Mouse (Mus musculus) brain, embryonic 18.5 days (tissue): ENCODE measurements around the gene Fxyd3.
A peak's percentile ranks its signal among the peaks of the same experiment; 100 is the strongest.

ENCODE experiments used
- DNase-seq: peaks from one replicate; pipeline ENCODE4 v3.0.0-alpha.2; 2012; ENCODE audit warnings: low read depth, low spot score

The Fxyd3 gene

GRCm38 (mm10) chr7:31098697-31099611 lies 22.4 kb upstream of the Fxyd3 start:
- DNase-seq: no peak

GRCm38 (mm10) chr7:31097583-31098248 lies 21.2 kb upstream of the Fxyd3 start:
- DNase-seq: peak; percentile 74

GRCm38 (mm10) chr7:31096892-31097564 lies 20.5 kb upstream of the Fxyd3 start:
- DNase-seq: no peak

GRCm38 (mm10) chr7:31094774-31095501 lies 18.4 kb upstream of the Fxyd3 start:
- DNase-seq: no peak

GRCm38 (mm10) chr7:31089721-31090120 lies 13.2 kb upstream of the Fxyd3 start:
- DNase-seq: no peak

- no peak for DNase-seq
These were observed 11.7 kb upstream of the Fxyd3 start for GRCm38 (mm10) chr7:31088206-31088605.

GRCm38 (mm10) chr7:31087262-31087661 lies 10.8 kb upstream of the Fxyd3 start:
- DNase-seq: no peak

- no peak for DNase-seq
These were observed 9.8 kb upstream of the Fxyd3 start for GRCm38 (mm10) chr7:31086175-31086755.

GRCm38 (mm10) chr7:31085171-31085570 lies 8.7 kb upstream of the Fxyd3 start:
- DNase-seq: no peak

GRCm38 (mm10) chr7:31084140-31084539 lies 7.6 kb upstream of the Fxyd3 start:
- no peak for DNase-seq

- no peak for DNase-seq
These were observed 6.5 kb upstream of the Fxyd3 start for GRCm38 (mm10) chr7:31082831-31083588.

- DNase-seq: no peak
These were observed 5.6 kb upstream of the Fxyd3 start for GRCm38 (mm10) chr7:31082106-31082505.

- no peak for DNase-seq
These were observed 4.6 kb upstream of the Fxyd3 start for GRCm38 (mm10) chr7:31081106-31081505.

- DNase-seq: no peak
These were observed 4.1 kb upstream of the Fxyd3 start for GRCm38 (mm10) chr7:31080611-31081010.

GRCm38 (mm10) chr7:31079670-31080069 lies 3.2 kb upstream of the Fxyd3 start:
- DNase-seq: no peak

GRCm38 (mm10) chr7:31077885-31078445 lies 1.5 kb upstream of the Fxyd3 start:
- DNase-seq: no peak

GRCm38 (mm10) chr7:31077470-31077869 lies 966 bp upstream of the Fxyd3 start:
- DNase-seq: no peak

GRCm38 (mm10) chr7:31074713-31075069 lies 1.8 kb downstream of the Fxyd3 start:
- no peak for DNase-seq

GRCm38 (mm10) chr7:31074061-31074712 lies 2.3 kb downstream of the Fxyd3 start:
- DNase-seq: no peak

- no peak for DNase-seq
These were observed 3.0 kb downstream of the Fxyd3 start for GRCm38 (mm10) chr7:31073546-31073945.
